Mouse (Mus musculus): ENCODE data around the gene Pwp2. TPM values are rescaled to one million over a fixed set of nuclear protein-coding genes. Genes with fewer than 3 reads are reported as not detected.
"Not testable (repeated sequence)": the region's sequence is repeated elsewhere in the genome, so short reads cannot be mapped to it uniquely, and the experiment has no call there.

Pwp2 gene
- polyA plus RNA-seq, 1 experiment from 2014 or later, result 18.1 TPM

DNA sequence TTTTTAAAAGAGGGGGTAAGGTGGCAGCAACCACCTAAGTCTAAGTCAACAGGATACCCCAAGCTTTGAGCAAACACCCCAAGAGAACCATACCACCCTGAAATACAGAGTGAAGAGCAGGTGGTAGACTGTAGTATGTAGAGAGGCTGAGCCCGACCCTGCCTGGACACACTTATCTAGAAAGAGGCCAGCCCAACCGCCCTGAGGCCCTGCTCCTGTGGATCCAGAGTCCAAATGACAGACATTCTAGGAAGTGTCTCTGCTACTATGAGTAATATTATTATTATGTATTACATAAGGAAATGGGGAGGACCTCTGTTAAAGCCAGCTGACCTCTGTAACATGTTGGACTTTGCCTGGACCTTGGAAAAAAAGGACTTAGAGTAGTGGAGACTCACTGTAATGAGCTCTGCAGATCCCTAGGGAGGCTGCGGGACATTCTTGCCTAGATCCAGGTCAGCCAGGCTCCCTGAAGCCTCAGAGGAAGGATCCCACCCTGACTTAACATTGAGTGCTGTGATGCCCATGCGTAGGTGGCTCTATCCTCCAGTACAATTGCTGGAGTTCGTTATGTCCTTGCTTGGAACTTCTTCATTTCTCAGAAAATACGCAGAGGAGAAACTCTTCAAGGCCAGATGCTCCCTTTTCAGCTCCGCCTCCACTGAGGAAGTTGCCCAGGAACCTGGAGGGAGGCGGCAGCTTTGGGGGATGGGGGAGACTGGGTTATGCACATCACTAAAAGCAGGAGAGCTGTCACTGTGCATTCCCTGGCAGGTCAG, 41.0 kb downstream of the Pwp2 start:
- DNase-seq (ENCODE audit: low spot score), result no peak

DNA sequence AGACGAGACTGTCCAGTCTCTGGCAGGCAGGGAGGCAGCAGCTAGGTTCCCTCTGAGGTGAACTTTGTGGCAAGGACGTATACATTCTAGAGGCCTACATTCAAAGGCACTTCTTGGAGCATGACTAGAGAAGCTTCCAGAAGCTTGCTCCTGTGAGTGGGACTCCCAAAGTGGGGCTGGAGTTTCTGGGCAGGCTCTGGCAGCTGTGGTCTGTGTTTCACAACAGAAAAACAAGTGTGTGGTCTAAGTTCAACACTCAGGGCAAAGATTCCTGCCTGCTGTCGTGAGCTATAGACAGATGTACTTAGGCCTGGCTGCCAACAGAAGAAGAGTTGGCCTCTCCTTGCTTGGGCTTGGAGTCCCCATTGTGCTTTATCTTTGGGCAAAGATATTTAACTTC, 44.1 kb downstream of the Pwp2 start:
- no peak for DNase-seq (ENCODE audit: low spot score)

DNA sequence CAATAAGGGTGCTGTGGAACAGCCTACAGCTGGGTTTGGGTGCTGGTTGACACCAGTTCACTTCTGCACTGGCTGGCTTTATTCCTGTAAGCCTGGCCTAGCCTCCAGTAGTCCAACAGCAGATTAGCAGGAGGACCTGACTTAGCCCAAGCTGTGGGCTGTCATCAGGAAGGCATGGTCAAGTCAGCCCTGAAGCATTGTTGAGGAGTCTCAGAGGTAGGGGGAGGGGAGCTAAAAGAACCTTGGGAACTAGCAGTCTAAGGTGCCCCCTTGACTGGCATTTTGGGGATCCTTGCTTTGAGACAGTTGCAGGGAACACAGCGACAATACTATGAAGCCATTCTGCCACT, 44.7 kb downstream of the Pwp2 start:
- DNase-seq (ENCODE audit: low spot score), result no peak

DNA sequence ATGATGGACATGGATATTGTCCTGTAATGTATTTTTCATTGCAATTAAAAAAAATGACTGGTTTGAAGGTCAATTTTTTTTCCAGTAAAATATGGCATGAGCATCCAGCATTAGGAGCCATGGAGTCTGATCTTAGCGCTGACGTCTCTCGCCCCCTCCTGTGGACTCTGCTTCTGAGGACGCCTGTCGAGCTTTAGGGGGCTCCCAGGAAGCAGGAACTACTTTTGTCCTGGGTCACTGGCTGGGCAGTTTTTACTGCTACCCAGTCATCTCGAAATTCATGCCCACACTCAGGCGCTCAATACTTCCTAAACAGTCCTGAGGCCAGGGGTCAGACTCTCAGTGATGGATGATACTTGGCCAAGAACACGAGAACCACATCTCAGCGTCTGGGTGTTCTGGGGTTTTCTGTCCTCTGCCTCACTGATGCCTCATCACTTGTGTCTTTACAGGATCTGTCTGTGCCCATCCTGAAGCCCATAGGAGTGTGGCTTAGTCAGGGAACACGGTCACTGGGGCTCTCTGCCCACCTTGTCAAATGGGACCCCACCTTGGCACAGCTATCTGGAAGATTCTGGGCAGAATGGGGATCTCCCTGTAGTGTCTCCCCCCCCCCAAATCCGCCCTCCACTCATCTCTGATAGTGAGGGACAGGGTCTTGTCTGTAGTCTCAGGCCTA, 45.2 kb downstream of the Pwp2 start:
- no peak for DNase-seq (ENCODE audit: low spot score)

DNA sequence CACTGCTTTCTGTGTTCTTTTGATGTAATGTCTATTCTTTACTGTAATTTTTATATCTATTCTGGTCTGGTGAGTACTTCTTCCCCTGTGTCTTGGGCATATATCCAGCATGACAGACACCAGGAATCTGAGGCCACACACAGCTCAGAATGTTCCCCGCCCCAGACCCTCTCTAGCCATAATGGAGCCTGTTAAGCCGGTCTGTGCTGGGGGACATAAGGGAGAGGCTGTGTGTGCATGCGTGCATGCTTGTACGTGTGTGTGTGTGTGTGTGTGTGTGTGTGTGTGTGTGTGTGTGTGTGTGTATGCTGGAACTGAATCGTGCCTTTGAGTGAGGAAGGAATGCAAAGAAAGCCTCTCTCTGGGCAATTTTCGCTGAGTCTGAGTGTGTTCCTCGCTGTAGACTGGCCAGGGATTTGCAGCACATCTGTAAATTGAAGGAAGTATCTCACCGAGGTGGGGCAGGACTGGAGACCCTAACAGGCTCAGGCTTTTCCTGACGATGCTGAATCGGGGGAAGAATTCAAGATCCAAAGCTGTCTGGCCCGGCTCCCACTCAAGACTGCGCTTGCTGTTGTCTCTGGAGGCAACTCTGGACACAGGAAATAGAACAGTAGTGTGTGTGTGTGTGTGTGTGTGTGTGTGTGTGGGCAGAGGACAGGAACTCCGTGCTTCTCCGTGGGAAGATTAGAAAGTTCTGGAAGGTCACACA, 46.0 kb downstream of the Pwp2 start:
- no peak for DNase-seq (ENCODE audit: low spot score)

DNA sequence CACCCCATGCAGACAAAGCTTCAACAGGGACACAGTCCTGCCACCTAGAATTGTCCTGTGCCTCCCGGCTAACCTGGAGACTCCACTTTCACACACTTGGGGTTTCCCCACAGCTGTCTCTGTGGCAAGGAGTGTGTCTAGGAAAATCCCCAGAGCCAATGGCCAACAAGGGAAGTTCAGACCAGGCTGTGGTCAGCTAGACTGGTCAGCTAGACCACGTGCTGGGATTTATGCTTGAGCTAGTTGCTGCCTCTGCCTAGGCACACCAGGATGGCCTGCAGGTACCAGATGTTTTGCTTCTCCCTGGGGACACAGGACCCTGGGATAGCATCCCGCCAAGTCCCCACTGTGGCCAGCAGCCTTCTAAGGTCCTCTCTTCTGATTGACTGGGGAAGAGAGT, 47.8 kb downstream of the Pwp2 start:
- no peak for DNase-seq (ENCODE audit: low spot score)

DNA sequence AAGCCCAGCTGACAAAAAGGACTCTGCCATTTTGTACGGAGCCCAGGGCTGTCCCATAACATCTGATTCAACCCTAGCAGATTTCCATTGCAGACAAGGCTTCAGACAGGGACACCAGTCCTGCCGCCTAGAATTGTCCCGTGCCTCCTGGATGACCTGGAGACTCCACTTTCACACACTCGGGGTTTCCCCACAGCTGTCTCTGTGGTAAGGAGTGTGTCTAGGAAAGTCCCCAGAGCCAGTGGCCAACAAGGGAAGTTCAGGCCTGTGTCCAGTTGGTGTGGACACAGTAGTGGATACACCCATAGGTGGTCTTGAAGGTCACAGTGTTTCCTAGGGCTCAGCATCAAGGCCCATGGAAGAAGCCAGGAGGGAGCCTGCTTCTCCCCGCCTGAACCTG, 49.0 kb downstream of the Pwp2 start:
- DNase-seq (ENCODE audit: low spot score), result no peak

DNA sequence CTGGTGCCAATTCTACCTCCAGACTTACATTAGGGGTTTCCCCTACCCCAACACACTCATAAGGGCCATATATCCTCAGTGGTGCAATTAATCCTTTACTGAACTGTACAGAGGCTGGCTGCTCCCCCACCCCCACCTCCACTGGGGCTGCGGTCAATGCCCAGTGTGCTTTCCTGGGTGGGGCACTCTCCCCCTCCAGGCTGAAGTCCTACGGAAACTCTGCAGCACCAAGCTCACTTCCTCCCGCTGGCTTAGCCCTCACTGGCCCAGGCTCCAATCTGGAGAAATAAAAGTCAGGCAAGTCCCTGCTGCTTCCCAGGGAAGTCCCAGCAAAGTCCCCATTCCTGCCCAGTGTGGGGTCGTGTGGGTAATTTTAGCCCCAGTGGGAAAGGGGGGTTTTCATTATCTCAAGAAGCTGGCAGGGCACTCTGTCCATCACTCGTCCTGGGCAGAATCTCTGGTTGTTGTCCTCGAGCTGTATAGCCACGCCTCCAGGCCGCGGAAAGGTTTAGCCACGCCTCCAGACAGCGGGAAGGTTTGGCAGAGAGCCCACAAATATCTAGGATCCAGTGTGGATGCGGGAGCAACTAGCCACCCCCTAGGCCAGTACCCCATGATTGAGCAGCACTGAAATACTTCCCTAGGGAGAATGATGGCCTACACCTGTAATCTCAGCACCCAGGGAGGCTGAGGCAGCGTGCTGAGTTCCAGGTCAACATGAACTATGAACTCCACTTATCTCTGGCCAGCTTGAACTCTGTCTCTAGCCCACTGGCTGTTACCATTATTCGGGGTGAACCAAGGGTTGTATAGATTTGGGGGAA, 49.8 kb downstream of the Pwp2 start:
- DNase-seq (ENCODE audit: low spot score), result no peak

DNA sequence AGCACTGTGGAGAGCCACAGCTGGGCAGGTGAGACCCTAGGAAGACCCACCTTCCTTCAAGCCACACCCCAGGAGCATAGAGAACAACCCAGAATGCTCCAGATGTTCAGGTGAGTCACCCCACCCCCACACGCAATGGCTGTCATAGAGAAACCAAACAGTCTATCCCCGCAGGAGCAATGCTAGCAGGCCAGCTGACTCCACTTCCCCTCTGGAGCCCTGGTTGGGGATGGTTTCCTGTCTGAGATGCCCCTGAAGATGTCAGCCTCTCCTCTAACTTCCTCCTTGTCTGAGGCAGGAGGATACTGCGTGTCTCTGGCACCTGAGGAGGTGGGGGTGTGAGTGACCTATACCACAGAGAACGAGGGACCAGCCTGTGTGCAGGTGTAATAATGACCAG, 50.5 kb downstream of the Pwp2 start:
- peak; percentile 39 for DNase-seq (ENCODE audit: low spot score)

DNA sequence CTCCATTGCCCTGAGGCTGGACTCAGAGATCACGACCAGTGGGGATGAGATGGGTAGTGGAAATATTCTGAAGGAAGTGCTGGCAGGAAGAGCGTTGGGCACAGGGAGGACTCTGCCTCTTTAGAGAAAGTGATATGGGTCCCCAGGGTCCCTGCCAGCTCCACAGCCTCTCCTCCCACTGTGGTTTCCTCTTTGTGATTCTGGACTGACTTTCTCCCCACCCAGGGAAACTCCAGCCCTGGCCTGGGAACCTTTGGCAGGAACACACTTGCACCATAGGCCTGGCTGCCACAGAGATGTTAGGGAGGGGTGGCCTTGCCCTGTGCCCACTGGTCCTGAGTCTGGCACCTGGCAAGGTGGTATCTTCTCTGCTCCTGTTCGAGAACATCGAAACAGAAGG, 55.0 kb downstream of the Pwp2 start:
- no peak for DNase-seq (ENCODE audit: low spot score)

DNA sequence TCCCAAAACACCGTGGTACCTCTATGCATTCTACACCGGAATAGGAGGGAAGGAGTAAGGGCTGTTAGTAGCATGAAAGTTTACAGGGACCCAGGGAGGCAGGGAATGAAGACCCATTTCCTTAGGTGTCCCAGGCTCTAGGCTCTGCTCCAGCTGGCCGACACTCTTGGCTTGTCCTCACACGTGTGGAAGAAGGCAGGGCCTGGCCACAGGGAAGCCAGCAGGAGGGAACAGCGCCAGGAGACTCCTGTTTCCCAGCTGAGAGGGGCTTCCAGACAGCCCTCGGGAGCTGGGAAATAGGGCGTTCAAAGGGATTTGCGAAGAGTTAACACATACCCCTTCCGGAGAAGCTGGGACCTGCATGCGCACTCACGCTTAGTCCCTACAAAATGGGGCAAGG, 55.5 kb downstream of the Pwp2 start:
- DNase-seq (ENCODE audit: low spot score), result no peak

DNA sequence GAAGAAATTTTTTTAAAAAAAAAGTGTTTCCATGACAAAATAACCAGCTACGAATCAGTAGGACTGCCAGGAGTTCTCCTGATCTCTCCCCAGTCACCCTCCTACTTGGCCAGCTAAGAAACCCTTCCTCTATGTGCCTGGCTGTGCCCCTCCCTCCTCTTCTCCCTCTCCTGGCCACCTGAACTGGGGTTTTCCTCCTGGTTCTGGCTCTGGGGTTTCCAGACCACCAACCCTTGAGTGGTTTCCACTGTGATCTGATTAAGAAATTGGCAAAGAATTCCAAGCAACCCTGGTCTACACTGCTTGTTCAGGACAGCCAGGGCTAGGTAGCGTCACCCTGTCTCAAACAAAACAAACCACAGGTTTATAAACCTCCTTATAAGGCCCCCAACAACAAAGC, 56.3 kb downstream of the Pwp2 start:
- no peak for DNase-seq (ENCODE audit: low spot score)

DNA sequence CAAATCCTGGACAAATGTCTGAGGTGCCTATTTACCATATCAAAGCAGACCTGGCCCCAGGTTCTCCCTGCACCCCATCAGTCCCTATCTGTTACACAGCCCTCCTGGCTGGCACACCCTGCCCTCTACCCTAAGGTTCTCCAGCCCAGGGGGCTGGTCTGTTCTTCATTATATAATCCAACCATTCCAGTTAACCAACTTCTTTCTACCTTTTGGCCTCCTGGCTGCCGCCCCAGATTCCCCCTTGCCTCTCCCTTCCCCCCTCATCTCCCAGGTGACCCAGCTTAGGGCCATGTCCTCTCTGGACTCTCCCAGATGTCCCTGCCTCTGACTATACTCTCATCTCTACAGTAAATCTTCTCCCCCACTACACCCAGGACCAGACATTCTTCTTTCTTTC, 57.0 kb downstream of the Pwp2 start:
- DNase-seq (ENCODE audit: low spot score), result no peak

DNA sequence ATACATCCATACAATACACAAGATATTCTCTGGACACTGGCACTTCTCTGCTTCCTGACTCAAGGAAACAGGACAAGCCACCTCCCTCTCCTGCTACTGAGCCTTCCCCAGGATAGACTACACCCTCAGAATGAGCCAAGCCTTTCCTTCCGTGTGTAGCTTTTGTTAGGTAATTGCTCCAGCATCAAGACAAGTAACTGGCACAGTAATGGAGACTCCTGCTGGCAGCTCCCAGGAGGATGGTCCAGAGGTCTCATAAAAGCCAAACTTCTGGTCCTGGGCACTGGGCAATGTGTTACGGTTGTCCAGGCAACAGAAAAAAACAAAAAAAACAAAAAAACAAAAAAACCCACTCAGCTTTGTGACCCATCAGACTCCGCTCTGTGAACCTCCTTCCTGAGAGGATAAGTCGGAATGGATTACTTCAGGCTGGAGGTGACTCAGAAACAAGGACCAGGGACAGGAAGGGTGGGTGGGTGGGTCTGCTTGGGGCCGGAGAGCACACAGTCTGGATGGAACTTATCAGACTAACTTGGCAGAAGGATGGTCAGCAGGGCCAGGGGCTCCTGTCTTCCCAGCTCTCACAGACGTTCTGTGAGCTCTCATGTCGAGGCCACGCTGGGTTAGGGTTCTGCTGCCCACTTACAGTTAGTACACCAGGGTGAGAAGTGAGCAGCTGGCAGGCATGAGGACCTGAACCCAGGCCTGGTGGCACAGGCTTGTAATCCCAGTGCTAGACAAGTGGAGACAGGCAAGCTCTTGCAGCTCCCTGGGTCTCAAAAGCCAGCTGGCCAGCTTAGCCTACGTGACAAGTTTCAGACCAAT, 57.7 kb downstream of the Pwp2 start:
- no peak for DNase-seq (ENCODE audit: low spot score)

DNA sequence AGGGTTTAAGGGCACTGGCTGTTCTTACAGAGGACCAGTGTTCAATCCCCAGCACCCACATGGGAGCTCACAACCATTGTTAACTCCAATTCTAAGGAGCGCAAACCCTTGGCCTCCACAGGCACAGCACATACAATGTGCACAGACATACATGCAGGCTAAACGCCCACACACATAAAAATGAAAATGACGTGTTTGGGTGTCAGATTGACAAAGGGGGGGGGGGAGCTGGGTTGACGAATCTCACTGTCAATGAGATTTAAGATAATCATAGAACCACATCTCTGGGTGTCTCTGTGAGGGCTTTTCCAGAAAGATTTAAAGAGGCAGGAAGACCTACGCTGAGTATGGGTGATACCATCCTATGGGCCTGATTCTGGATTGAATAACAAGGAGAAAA, 58.6 kb downstream of the Pwp2 start:
- no peak for DNase-seq (ENCODE audit: low spot score)

DNA sequence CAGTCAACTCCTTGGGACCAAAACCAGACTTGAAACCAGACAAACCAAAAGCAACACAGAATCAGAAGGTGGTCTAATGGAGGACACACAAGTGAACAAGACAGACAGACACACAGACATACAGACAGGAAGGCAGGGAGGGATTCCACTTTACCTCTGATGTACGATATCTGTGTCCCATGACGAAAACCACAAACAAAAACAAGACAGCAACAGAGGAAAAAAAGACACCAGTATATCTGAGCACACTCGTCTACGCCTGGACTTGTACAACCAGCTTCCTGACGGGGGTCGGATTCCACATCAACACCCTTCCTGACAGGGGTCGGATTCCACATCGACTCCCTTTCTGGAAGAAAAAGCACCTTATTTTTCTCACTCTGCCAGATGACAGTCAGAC, 59.9 kb downstream of the Pwp2 start:
- not testable (repeated sequence) for DNase-seq (ENCODE audit: low spot score)

DNA sequence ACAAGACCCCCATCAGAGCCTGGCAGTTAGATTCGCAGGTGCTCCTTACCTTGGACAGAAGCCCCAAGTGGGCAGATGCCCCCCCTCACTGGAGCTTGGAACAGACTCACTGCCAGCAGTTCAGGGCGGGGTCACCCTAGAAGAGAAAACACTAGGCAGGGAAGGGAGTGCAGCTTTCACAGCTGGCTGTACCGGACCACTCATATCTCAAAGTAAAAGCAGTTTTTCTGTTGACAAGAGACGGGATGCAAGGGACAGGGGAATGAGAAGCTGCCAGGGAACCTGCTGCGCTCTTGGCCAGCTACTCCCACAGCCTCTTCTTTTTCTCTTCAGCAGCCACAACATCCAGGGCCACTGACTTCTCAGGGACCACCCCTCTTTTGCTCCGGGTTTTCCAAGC, 60.8 kb downstream of the Pwp2 start:
- DNase-seq (ENCODE audit: low spot score), result not testable (repeated sequence)
